Mouse (Mus musculus) limb, embryonic 10.5 days (tissue): ENCODE measurements at regions not wholly inside any gene's neighbourhood (a gene's known extent, or its start where the extent isn't known, plus 50 kb on each side); places are given as distances from the start of the nearest gene placed in this dataset.

Source experiments
- DNase-seq: peaks from one replicate; pipeline ENCODE4 v3.0.0-alpha.2; 2017; ENCODE audit warnings: low spot score
- H3K27ac ChIP-seq: fragments of 300-500 bp; sonication (generic); 2 replicates; pipeline ENCODE4 v1.5.1; 2016; ENCODE audit warnings: mild to moderate bottlenecking
- H3K27me3 ChIP-seq: fragments of 300-500 bp; sonication (generic); 2 replicates; pipeline ENCODE4 v1.6.1; 2016; ENCODE audit warnings: low read depth, mild to moderate bottlenecking; ENCODE audit not compliant: poor library complexity, severe bottlenecking
- H3K36me3 ChIP-seq: fragments of 300-500 bp; sonication (generic); 2 replicates; pipeline ENCODE4 v1.6.1; 2016; ENCODE audit warnings: mild to moderate bottlenecking, moderate library complexity
- H3K4me1 ChIP-seq: fragments of 300-500 bp; sonication (generic); 2 replicates; pipeline ENCODE4 v1.6.1; 2016
- H3K4me3 ChIP-seq: fragments of 300-500 bp; sonication (generic); 2 replicates; pipeline ENCODE4 v1.5.1; 2016; ENCODE audit warnings: mild to moderate bottlenecking, moderate library complexity
- H3K9me3 ChIP-seq: fragments of 300-500 bp; sonication (generic); replicated peaks from 2 replicates; pipeline ENCODE4 v1.6.1; 2016; ENCODE audit warnings: mild to moderate bottlenecking
- WGBS: fragments of 180-500 bp; shearing (Covaris S2); methylation state at CpG from one replicate; pipeline ENCODE4 v1.1.7; 2016; 5-methylcytosine and 5-hydroxymethylcytosine counted together

DNA sequence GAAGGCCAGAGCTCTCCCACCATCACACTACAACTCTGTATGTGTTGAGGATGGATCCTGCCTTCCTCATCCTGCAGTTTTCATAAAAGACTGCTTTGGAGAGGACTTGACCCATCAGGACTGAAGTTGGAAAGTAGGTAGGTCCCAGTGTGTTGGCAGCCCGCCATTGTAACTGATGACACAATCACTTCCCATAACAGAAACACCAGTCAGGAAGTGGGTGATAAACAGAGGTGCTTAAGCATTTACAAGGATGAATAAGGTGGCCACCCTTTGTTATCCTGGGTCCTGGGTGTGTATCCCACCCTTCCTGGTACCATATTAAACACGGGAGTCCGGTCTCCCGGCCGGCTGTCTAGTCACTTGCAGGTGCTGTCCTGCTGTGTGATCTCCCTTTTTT lies 118.3 kb downstream of the Snx10 start:
- H3K27me3 ChIP-seq, result no peaks in the 10 kb centered on the region
- H3K36me3 ChIP-seq, result no peaks in the 10 kb centered on the region
- DNase-seq, result no peak
- H3K27ac ChIP-seq, result no peak overlapping the region
- no peak overlapping the region for H3K4me3 ChIP-seq
- H3K9me3 ChIP-seq, result no peaks in the 10 kb centered on the region
- H3K4me1 ChIP-seq, result no peaks in the 10 kb centered on the region
- 93% methylated on average over 5 of the region's 5 CpGs for WGBS

GRCm38 (mm10) chr6:51648813-51649212 lies 125.1 kb downstream of the Snx10 start:
- H3K27ac ChIP-seq, result no peak overlapping the region
- no peaks in the 10 kb centered on the region for H3K36me3 ChIP-seq
- no peaks in the 10 kb centered on the region for H3K9me3 ChIP-seq
- peaks cover 11% of the 10 kb centered on the region for H3K4me1 ChIP-seq
- H3K4me3 ChIP-seq, result no peak overlapping the region
- no peak for DNase-seq
- H3K27me3 ChIP-seq, result no peaks in the 10 kb centered on the region
- WGBS, result 80% methylated on average over 7 of the region's 7 CpGs

GRCm38 (mm10) chr6:51653753-51654152 lies 130.1 kb downstream of the Snx10 start:
- no peak overlapping the region for H3K27ac ChIP-seq
- WGBS, result 92% methylated on average over 8 of the region's 8 CpGs
- no peak for DNase-seq

DNA sequence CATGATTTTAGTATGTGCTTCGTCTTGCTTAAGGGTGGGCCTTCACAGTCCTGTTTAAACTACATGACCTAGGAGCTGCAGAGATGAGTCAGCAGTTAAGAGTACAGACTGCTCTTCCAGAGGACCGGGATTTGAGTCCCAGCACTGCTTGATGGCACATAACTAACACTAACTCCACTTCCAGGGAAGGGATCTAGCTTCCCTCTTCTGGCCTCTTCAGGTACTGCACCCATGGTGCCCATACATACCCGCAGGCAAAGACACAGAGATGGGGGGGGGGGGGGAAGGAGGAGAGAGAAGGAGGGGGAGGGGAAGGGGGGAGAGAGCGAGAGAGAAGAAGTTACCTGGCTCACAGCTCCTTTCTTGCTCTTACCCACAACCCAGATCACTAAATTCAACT lies 131.3 kb downstream of the Snx10 start:
- Histone ChIP-seq H3K27ac (no peak overlapping the region), H3K4me3 (no peak overlapping the region), H3K36me3 (no peaks in the 10 kb centered on the region), H3K9me3 (no peaks in the 10 kb centered on the region), H3K27me3 (no peaks in the 10 kb centered on the region), H3K4me1 (peaks cover 31% of the 10 kb centered on the region)
- DNase-seq, result no peak
- WGBS, result 90% methylated on average over 4 of the region's 4 CpGs

More at GRCm38 (mm10) chr6:51653753-51654152, 130.1 kb downstream of the Snx10 start:
- no peaks in the 10 kb centered on the region for H3K9me3 ChIP-seq
- H3K4me1 ChIP-seq, result peaks cover 35% of the 10 kb centered on the region
- no peaks in the 10 kb centered on the region for H3K36me3 ChIP-seq
- no peaks in the 10 kb centered on the region for H3K27me3 ChIP-seq
- no peak overlapping the region for H3K4me3 ChIP-seq

DNA sequence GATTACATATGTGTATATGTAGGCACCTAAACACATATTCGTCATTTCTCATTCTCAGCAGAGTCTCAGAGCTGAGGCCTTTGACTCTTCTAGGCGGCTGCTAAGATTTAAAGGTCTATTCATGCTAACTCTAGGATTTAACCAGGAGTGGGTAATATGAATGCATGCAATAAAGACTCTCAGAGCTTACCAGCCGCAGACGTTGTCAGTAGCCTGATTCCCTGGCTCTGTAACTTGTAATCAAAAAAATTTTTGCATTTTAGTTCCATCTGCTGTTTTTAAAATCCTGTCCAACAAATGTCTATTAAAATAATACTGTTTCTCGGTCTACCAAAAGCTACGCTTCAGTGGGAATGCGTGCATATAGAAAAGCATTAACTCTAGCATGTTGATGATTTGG lies 132.4 kb downstream of the Snx10 start:
- Histone ChIP-seq H3K27ac (no peak overlapping the region), H3K4me1 (peaks cover 31% of the 10 kb centered on the region), H3K9me3 (no peaks in the 10 kb centered on the region), H3K4me3 (no peak overlapping the region), H3K36me3 (no peaks in the 10 kb centered on the region), H3K27me3 (no peaks in the 10 kb centered on the region)
- no peak for DNase-seq
- WGBS, result 92% methylated on average over 7 of the region's 7 CpGs

GRCm38 (mm10) chr6:51656883-51657640 lies 133.4 kb downstream of the Snx10 start:
- Histone ChIP-seq H3K27ac (no peak overlapping the region), H3K4me1 (peaks cover 37% of the 10 kb centered on the region), H3K27me3 (no peaks in the 10 kb centered on the region), H3K36me3 (no peaks in the 10 kb centered on the region), H3K9me3 (no peaks in the 10 kb centered on the region), H3K4me3 (no peak overlapping the region)
- WGBS, result 69% methylated on average over 12 of the region's 12 CpGs
- DNase-seq, result no peak

DNA sequence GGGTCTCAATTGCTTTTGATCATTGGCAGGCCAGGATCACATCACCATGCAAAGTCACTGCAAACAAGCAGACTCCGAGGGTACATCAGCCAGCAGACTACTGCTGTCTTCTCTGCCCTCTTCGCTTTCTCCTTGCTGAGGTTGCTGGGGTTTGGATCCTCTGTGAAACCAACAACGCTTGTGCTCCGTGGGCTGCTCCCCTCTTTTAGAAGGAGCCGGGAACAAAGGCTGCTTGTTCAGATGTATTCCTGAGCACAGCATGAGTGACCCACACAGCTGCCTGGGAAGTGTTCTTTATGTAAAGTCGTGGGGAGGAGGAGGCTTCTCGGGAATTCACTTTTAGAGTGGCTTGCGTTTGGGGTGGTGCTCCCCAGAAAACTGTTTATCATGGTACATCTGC lies 134.7 kb downstream of the Snx10 start:
- H3K36me3 ChIP-seq, result no peaks in the 10 kb centered on the region
- no peak for DNase-seq
- WGBS, result 36% methylated on average over 8 of the region's 8 CpGs
- H3K27me3 ChIP-seq, result no peaks in the 10 kb centered on the region
- peaks cover 37% of the 10 kb centered on the region for H3K4me1 ChIP-seq
- peak overlapping the region; percentile 70 for H3K27ac ChIP-seq
- H3K4me3 ChIP-seq, result no peak overlapping the region
- H3K9me3 ChIP-seq, result no peaks in the 10 kb centered on the region

- DNase-seq, result no peak
- Histone ChIP-seq H3K4me1 (peaks cover 21% of the 10 kb centered on the region), H3K9me3 (0 out of 2 replicates have a peak, but pooled peaks cover 7% of the 10 kb centered on the region), H3K27ac (no peak overlapping the region), H3K27me3 (no peaks in the 10 kb centered on the region), H3K36me3 (no peaks in the 10 kb centered on the region), H3K4me3 (no peak overlapping the region)
- WGBS, result 95% methylated on average over 3 of the region's 3 CpGs
Observed at GRCm38 (mm10) chr6:51663178-51663577, 139.5 kb downstream of the Snx10 start.

- no peak overlapping the region for H3K4me3 ChIP-seq
- H3K36me3 ChIP-seq, result no peaks in the 10 kb centered on the region
- WGBS, result 93% methylated on average over 5 of the region's 5 CpGs
- H3K27me3 ChIP-seq, result no peaks in the 10 kb centered on the region
- no peak for DNase-seq
- H3K27ac ChIP-seq, result no peak overlapping the region
- H3K4me1 ChIP-seq, result peaks cover 12% of the 10 kb centered on the region
- H3K9me3 ChIP-seq, result 0 out of 2 replicates have a peak, but pooled peaks cover 7% of the 10 kb centered on the region
Observed at GRCm38 (mm10) chr6:51664049-51664448, 140.3 kb downstream of the Snx10 start.

DNA sequence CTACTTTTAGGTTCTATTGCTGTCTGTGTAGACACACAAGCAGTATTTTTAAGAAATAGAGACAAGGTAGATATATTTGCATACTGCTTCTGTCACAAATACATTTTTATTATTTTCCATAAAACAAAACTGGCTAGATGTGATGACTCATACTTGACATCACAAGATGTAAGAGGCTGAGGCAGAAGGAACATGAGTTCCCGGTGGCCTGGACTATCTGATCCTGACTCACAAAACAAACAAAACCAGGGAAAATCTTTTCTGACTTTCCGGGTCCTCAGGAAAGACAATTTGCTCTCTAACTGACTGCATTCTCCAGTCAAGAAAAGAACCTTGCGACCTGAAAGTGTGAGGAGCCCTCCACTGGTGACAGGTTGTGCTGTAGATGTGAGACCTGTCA lies 143.3 kb downstream of the Snx10 start:
- H3K4me1 ChIP-seq, result peaks cover 5% of the 10 kb centered on the region; the same call in 1 of the 2 replicates
- 88% methylated on average over 3 of the region's 3 CpGs for WGBS

GRCm38 (mm10) chr6:51675342-51675945 lies 151.7 kb downstream of the Snx10 start:
- Histone ChIP-seq H3K36me3 (no peaks in the 10 kb centered on the region), H3K9me3 (no peaks in the 10 kb centered on the region), H3K27ac (no peak overlapping the region), H3K4me3 (no peak overlapping the region), H3K4me1 (peaks cover 8% of the 10 kb centered on the region), H3K27me3 (no peaks in the 10 kb centered on the region)
- 87% methylated on average over 13 of the region's 13 CpGs for WGBS
- no peak for DNase-seq

More for the DNA sequence above, 143.3 kb downstream of the Snx10 start:
- no peaks in the 10 kb centered on the region for H3K27me3 ChIP-seq
- H3K4me3 ChIP-seq, result no peak overlapping the region
- H3K9me3 ChIP-seq, result 0 out of 2 replicates have a peak, but pooled peaks cover 7% of the 10 kb centered on the region
- H3K27ac ChIP-seq, result no peak overlapping the region
- no peaks in the 10 kb centered on the region for H3K36me3 ChIP-seq
- DNase-seq, result no peak

DNA sequence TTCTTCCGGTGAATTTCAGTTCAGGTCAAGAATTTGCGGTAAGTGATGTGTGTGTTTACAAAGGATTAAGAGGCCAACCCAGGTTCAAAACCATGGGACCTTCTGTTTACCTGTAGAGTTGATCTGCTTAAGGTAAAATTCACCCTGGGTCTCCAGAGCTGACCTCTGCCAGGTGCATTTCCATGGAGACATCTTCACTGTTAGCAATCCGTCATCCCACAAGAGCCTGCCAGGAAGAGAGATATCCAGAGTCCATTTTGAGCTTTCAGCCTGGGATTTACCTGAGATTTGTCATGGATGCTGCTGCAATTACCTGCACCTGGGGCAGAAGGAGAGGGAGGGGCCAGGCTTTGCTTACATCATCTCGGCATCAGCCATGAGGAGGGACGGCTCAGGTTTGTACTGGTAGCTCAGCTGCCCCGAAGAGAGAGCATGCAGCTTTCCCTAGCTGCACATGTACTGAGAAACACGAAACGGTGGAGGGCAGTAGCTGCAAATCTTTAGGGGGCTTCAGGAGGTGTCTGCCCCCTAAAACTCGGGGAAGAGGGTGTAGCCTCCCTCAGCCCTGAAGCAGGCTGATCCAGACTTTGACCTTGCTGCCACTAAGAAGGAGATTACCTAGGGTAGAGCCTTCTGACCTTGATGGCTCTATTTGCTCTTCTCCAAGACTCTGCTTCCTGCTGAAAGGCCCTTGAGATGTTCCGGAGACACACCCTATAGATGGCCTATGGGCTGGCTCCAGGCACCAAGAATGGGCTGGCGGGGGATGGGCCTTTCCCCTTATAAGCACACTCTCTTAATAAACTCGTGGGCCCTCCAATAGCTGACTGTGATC lies 153.7 kb downstream of the Snx10 start:
- Histone ChIP-seq H3K9me3 (no peaks in the 10 kb centered on the region), H3K27ac (peak overlapping the region; percentile 31; the same call in 1 of the 2 replicates), H3K4me3 (no peak overlapping the region), H3K27me3 (no peaks in the 10 kb centered on the region), H3K36me3 (no peaks in the 10 kb centered on the region), H3K4me1 (peaks cover 18% of the 10 kb centered on the region)
- DNase-seq, result no peak
- WGBS, result 83% methylated on average over 12 of the region's 12 CpGs

DNA sequence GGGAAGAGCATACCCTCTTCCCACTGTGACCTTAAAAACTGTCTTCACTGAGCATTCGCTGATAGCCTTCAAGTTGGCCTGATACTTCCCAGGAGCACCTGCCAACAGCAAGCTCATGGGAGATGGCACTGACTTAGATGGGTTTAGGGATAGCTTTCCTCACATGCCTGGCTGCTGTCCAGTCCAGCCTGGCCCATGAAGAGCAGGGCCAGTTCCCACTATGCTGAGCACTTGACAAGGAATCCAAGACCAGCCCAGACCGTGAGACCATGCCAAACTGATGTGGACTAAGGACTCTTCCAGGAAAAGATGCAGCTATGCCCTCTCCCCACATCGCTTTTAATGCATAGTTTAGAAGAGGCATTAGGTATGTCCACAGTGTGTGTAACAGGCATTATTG lies 155.0 kb downstream of the Snx10 start:
- H3K4me3 ChIP-seq, result no peak overlapping the region
- peaks cover 5% of the 10 kb centered on the region; the same call in 1 of the 2 replicates for H3K27me3 ChIP-seq
- DNase-seq, result no peak
- no peaks in the 10 kb centered on the region for H3K36me3 ChIP-seq
- H3K27ac ChIP-seq, result no peak overlapping the region
- H3K9me3 ChIP-seq, result no peaks in the 10 kb centered on the region
- peaks cover 19% of the 10 kb centered on the region for H3K4me1 ChIP-seq
- WGBS, result 93% methylated on average over 3 of the region's 3 CpGs
